Mouse (Mus musculus): ENCODE data around the gene Olfr549. TPM values are rescaled to one million over a fixed set of nuclear protein-coding genes. Genes with fewer than 3 reads are reported as not detected.

Olfr549 gene
- total RNA-seq, 2 experiments from 2014 or later, result not detected

DNA sequence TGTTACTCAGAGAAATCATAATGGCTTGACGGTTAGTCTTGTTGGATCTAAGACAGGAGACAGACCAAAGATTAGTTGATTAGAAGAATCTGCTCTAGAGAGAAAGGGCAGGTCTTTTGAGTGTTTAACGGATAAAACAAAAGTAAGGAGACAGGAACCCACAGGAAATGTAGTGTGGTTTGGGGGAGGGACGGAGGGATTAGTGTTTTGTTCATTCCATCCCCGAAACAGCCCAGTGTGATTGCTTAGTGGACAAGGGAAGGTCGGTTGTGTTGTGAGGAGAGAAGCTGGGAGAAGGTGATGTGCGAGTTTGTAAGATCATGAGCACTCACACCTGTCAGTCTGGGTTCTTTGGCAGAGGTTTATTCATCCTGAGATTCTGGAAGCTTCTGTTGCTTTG lies 26.3 kb downstream of the Olfr549 start:
- peak; percentile 45 for ATAC-seq (replicated peaks; ENCODE audit: poor library complexity)

DNA sequence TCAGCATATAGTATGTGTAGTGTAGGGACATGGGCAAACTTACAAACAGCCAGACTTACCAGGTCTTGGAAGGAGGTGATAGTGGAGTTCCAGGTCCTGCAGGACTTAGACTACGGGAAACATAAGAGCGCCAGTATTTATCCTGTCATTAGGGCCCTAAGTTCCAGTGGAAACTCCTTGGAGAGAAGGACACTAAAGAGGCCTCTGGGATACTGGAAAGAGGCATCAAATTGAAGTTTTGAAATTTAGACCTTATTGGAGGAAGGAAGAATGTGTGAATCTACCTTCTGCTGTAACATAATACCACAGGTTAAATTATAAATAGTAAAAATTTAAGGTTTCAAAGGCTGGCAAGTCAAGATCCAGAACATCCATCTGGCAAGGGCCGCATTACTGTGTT lies 42.1 kb downstream of the Olfr549 start, which contains the start of gene Olfr551:
TSS of gene Olfr551 (minus strand) at position 101 of the 400 bp plus-strand sequence.
- no peak for ATAC-seq (replicated peaks; ENCODE audit: poor library complexity)

DNA sequence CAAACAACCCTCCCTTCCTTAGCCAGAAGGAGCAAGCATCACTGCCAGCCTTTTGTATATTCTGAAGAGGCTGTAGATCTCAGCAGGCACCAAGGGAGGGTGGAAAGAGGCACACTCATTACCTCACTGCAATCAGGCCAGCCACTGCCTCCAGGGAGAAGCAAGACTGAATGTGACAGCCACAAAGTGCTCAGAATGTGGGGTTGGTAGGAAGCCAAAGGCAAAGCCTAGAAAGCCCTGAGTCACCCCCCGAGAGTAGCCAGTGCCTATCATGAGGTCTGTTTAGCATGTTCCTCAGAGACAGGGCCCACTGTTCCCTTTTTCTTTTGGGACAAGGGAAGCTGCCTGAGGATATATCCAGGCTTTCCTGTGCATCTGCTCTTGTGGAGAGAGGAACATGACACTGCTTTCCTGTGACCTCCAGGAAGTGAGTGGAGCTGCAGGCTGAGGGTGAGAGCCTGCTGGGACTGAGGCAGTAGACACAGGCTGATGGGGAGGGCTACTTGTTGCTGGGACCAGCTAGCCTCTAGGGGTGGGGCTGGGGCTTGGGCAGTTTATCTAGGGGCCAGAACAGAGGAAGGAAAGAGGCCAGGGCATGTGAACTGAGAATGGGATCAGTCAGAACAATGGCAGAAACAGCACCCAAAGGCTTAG lies 47.8 kb downstream of the Olfr549 start, which contains the start of gene Olfr552:
TSS of gene Olfr552 (plus strand) at position 393 of the 654 bp plus-strand sequence.
- peak; percentile 84 for ATAC-seq (replicated peaks; ENCODE audit: poor library complexity)

Other genes with a start within 250 kb of the Olfr549 start
- gene Rrm1, start 108.2 kb upstream of the Olfr549 start, total RNA-seq (2015), result 245 and 255 TPM in 2 replicates
- 673 and 874 TPM in 2 replicates for gene Rrm1, start 108.2 kb upstream of the Olfr549 start, total RNA-seq (2017)
- not detected in 2 replicates for gene Olfr543, start 68.2 kb upstream of the Olfr549 start, total RNA-seq (2015)
- not detected in 2 replicates for gene Olfr543, start 68.2 kb upstream of the Olfr549 start, total RNA-seq (2017)
- not detected in 2 replicates for gene Olfr544, start 61.6 kb upstream of the Olfr549 start, total RNA-seq (2015)
- gene Olfr544, start 61.6 kb upstream of the Olfr549 start, total RNA-seq (2017), result not detected in 2 replicates
- gene Olfr545, start 50.3 kb upstream of the Olfr549 start, total RNA-seq (2015), result not detected in 2 replicates
- gene Olfr545, start 50.3 kb upstream of the Olfr549 start, total RNA-seq (2017), result not detected in 2 replicates
- not detected in 2 replicates for gene Olfr547, start 15.1 kb upstream of the Olfr549 start, total RNA-seq (2015)
- not detected in 2 replicates for gene Olfr547, start 15.1 kb upstream of the Olfr549 start, total RNA-seq (2017)
- gene Olfr548-ps1, start 9.0 kb upstream of the Olfr549 start, total RNA-seq (2015), result not detected in 2 replicates
- not detected in 2 replicates for gene Olfr548-ps1, start 9.0 kb upstream of the Olfr549 start, total RNA-seq (2017)
- 7.4 and 11.5 TPM in 2 replicates for gene Trim21, start 15.6 kb downstream of the Olfr549 start, total RNA-seq (2015)
- 29.3 and 45.8 TPM in 2 replicates for gene Trim21, start 15.6 kb downstream of the Olfr549 start, total RNA-seq (2017)
- gene Olfr550, start 21.6 kb downstream of the Olfr549 start, total RNA-seq (2015), result 0.27 TPM in 1 of 2 replicates, not detected in the other
- not detected in 2 replicates for gene Olfr550, start 21.6 kb downstream of the Olfr549 start, total RNA-seq (2017)
- gene Olfr551, start 42.0 kb downstream of the Olfr549 start, total RNA-seq (2015), result not detected in 2 replicates
- not detected in 2 replicates for gene Olfr551, start 42.0 kb downstream of the Olfr549 start, total RNA-seq (2017)
- 0.10 TPM in 1 of 2 replicates, not detected in the other for gene Olfr552, start 47.9 kb downstream of the Olfr549 start, total RNA-seq (2015)
- not detected in 2 replicates for gene Olfr552, start 47.9 kb downstream of the Olfr549 start, total RNA-seq (2017)
- gene Olfr553, start 68.3 kb downstream of the Olfr549 start, total RNA-seq (2015), result not detected in 2 replicates
- not detected in 2 replicates for gene Olfr553, start 68.3 kb downstream of the Olfr549 start, total RNA-seq (2017)
- not detected in 2 replicates for gene Olfr554, start 88.6 kb downstream of the Olfr549 start, total RNA-seq (2015)
- not detected in 2 replicates for gene Olfr554, start 88.6 kb downstream of the Olfr549 start, total RNA-seq (2017)
- not detected in 2 replicates for gene Olfr555, start 109.0 kb downstream of the Olfr549 start, total RNA-seq (2015)
- gene Olfr555, start 109.0 kb downstream of the Olfr549 start, total RNA-seq (2017), result not detected in 2 replicates
- gene Olfr556, start 115.0 kb downstream of the Olfr549 start, total RNA-seq (2015), result not detected in 2 replicates
- not detected in 2 replicates for gene Olfr556, start 115.0 kb downstream of the Olfr549 start, total RNA-seq (2017)
- 6.1 and 6.4 TPM in 2 replicates for gene Trim68, start 137.5 kb downstream of the Olfr549 start, total RNA-seq (2015)
- gene Trim68, start 137.5 kb downstream of the Olfr549 start, total RNA-seq (2017), result 4.8 and 5.6 TPM in 2 replicates
- not detected in 2 replicates for gene Olfr557, start 146.0 kb downstream of the Olfr549 start, total RNA-seq (2015)
- 0.24 TPM in 1 of 2 replicates, not detected in the other for gene Olfr557, start 146.0 kb downstream of the Olfr549 start, total RNA-seq (2017)
- gene Olfr558, start 152.3 kb downstream of the Olfr549 start, total RNA-seq (2015), result not detected in 2 replicates
- not detected in 2 replicates for gene Olfr558, start 152.3 kb downstream of the Olfr549 start, total RNA-seq (2017)
- gene Olfr33, start 169.2 kb downstream of the Olfr549 start, total RNA-seq (2015), result not detected in 2 replicates
- gene Olfr33, start 169.2 kb downstream of the Olfr549 start, total RNA-seq (2017), result not detected in 2 replicates
- not detected in 2 replicates for gene Olfr559, start 177.6 kb downstream of the Olfr549 start, total RNA-seq (2015)
- not detected in 2 replicates for gene Olfr559, start 177.6 kb downstream of the Olfr549 start, total RNA-seq (2017)
- gene Olfr560, start 209.5 kb downstream of the Olfr549 start, total RNA-seq (2015), result not detected in 2 replicates
- gene Olfr560, start 209.5 kb downstream of the Olfr549 start, total RNA-seq (2017), result not detected in 2 replicates
- gene Olfr78, start 209.6 kb downstream of the Olfr549 start, total RNA-seq (2015), result not detected in 2 replicates
- gene Olfr78, start 209.6 kb downstream of the Olfr549 start, total RNA-seq (2017), result not detected in 2 replicates
- not detected in 2 replicates for gene Olfr561, start 221.4 kb downstream of the Olfr549 start, total RNA-seq (2015)
- not detected in 2 replicates for gene Olfr561, start 221.4 kb downstream of the Olfr549 start, total RNA-seq (2017)